Mouse (Mus musculus): Measurements from ENCODE around the gene Clec4a2. TPM values are rescaled to one million over a fixed set of nuclear protein-coding genes. Genes with fewer than 3 reads are reported as not detected.

The Clec4a2 gene
- polyA plus RNA-seq, 1 experiment from 2014 or later = 3.5 TPM

Other genes with a start within 250 kb of the Clec4a2 start
- 46.0 and 48.1 TPM in 2 replicates for gene Necap1, start 232.0 kb upstream of the Clec4a2 start, polyA plus RNA-seq (2015; fragmentation: Nextera tagmentation; extraction: Ambion mirVana)
- 2.4 and 3.1 TPM in 2 replicates for gene Clec4a1, start 184.6 kb upstream of the Clec4a2 start, polyA plus RNA-seq (2015; fragmentation: Nextera tagmentation; extraction: Ambion mirVana)
- gene Clec4a3, start 153.9 kb upstream of the Clec4a2 start, polyA plus RNA-seq (2015; fragmentation: Nextera tagmentation; extraction: Ambion mirVana) = 3.3 and 3.9 TPM in 2 replicates
- not detected in 2 replicates for gene Clec4a4, start 116.1 kb upstream of the Clec4a2 start, polyA plus RNA-seq (2015; fragmentation: Nextera tagmentation; extraction: Ambion mirVana)
- gene Clec4b1, start 56.5 kb upstream of the Clec4a2 start, polyA plus RNA-seq (2015; fragmentation: Nextera tagmentation; extraction: Ambion mirVana) = not detected in 2 replicates
- not detected in 2 replicates for gene Clec4b2, start 66.5 kb downstream of the Clec4a2 start, polyA plus RNA-seq (2015; fragmentation: Nextera tagmentation; extraction: Ambion mirVana)
- 3.0 and 4.2 TPM in 2 replicates for gene Clec4n, start 123.4 kb downstream of the Clec4a2 start, polyA plus RNA-seq (2015; fragmentation: Nextera tagmentation; extraction: Ambion mirVana)
- 0.15 TPM in 1 of 2 replicates, not detected in the other for gene Clec4d, start 155.7 kb downstream of the Clec4a2 start, polyA plus RNA-seq (2015; fragmentation: Nextera tagmentation; extraction: Ambion mirVana)
- 0.09 and 0.34 TPM in 2 replicates for gene Clec4e, start 183.4 kb downstream of the Clec4a2 start, polyA plus RNA-seq (2015; fragmentation: Nextera tagmentation; extraction: Ambion mirVana)
- not detected in 2 replicates for gene Vmn2r19, start 201.9 kb downstream of the Clec4a2 start, polyA plus RNA-seq (2015; fragmentation: Nextera tagmentation; extraction: Ambion mirVana)

All from lung, embryonic 15.5 days (tissue).